Mouse (Mus musculus): ENCODE measurements around the gene Acap2.

The Acap2 gene

GRCm38 (mm10) chr16:31200790-31201567, at the start of gene Acap2:
TSS of gene Acap2 (minus strand) at chr16:31201245.
- in situ Hi-C loops (cut with MseI, MboI) = no loop called here

DNA sequence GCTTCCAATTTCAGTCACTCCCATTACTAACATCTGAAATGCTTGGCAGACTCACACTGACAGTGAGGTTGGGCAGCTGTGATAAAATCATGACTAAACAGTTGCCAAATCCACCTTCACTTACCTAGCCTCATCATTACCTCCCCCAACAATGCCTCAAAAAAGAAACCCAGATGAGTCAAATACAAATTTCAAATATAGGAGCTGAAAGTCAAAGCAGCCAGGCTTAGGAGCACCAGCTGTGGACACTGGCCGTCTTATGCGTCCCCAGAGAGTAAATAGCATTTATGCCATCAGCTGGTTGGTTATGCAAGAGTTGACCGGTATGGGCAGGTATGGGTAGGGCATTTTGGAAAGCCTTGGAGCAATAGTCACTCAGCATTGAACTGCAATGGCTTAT, 48.4 kb upstream of the Acap2 start:
- in situ Hi-C loops (cut with MseI, MboI) = no loop called here

DNA sequence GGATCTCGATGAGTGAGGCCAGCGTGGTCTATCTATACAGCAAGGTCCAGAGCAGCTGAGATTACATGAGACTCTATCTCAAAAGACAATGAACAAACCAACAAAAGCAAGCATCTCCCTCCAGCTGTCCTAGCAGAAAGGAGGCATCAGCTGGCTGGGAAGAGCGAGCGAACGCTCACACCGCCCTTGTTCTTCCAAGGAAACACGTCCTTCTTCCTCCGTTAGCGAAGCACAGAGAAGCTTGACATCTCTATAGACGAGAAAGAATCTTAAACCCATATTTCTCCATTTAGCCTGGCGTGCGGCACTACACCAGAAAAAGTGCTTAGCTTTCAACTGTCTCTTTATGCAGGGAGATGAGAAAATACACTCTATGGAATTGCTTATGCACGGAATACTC, 47.7 kb upstream of the Acap2 start:
- in situ Hi-C loops (cut with MseI, MboI) = no loop called here

DNA sequence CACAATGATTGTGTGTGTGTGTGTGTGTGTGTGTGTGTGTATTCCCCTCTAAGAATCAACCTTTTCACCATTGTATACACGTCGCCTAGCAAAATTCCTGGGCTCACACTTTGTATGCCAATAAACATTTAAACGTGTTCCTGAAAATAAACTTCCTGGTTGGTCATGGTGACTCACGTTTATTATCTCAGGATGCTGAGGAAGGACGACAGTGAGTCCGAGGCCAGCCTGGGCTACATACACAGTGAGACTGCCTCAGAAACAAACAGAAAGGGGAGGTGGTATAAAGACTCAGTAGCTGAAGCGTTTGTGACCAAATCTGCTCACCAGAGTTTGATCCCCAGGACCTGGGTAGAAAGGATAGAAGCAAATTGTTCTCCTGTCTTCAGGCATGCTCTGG, 46.4 kb upstream of the Acap2 start:
- in situ Hi-C loops (cut with MseI, MboI) = no loop called here

DNA sequence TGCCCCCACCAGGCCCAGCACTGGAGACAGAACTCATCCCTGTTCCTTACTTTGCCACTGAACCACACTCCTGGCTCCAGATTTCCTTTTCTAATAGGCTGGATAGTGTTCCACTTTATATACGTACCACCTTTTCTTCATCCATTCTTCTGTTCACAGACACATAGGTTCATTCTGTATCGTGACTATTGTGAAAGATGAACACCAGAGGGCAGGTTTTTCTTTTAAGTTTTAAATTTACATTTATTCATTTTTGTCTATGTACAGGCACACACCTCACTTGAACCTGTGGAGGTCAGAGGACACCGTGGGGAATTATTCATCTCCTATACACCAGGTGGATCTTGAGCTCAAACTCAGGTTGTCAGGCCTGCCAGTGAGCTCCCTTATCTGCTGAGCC, 43.0 kb upstream of the Acap2 start:
- in situ Hi-C loops (cut with MseI, MboI) = no loop called here

DNA sequence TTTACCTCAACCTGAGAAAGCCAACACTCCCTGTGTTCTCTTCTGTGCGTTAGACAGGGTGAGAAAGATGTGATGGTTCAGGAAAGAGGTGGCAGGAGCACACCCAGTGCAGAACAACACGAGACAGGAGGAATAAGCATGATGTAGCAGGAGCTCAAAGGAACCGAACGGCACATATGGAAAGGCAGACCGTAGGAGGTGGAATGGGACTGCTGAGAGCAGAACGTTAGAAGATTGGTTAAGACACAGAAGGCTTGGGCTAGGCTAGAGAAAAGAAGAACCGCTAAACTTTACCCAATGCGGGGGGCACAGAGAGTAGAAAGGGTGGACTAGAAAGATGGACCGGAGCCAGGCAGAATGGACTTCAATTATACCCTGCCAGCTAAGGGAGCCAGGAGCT, 40.4 kb upstream of the Acap2 start:
- in situ Hi-C loops (cut with MseI, MboI) = no loop called here

DNA sequence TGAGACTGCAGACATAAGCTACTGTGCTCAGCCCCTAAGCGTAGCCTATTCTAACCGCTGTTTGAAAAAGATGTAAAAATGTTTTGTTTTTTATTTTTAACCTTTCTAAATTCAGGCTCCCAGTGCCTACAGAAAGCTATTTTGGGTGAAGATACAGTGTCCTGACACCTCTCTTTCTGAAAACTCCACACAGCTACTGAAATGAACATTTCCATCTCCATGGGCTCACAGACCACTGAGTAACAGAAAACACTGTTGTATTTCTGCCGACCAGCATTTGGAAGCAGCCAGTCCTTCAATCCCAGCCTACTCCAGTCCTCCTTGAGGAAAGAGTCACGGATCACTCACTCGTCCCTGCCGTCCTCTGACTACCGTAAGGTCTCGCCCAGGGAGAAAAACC, 39.5 kb upstream of the Acap2 start:
- in situ Hi-C loops (cut with MseI, MboI) = no loop called here

DNA sequence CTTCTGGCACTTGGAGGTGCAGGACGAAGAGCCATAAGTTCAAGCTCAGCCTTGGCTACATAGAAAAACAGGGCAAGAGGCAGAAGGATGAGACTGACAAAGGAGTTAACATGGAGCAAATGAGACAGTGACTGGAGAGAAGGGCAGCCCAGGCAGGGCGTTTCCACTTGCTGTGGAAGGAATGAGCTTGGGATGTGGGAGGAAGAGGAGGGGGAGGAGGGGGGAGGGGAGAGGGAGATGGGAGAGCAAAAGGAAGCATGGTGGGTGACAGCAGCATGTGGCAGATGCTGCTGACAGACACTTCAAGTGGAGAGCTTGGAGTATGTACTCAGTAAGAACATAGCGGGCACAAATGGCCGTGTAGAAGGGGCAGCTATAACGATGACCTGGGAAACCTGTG, 37.2 kb upstream of the Acap2 start:
- in situ Hi-C loops (cut with MseI, MboI) = no loop called here

DNA sequence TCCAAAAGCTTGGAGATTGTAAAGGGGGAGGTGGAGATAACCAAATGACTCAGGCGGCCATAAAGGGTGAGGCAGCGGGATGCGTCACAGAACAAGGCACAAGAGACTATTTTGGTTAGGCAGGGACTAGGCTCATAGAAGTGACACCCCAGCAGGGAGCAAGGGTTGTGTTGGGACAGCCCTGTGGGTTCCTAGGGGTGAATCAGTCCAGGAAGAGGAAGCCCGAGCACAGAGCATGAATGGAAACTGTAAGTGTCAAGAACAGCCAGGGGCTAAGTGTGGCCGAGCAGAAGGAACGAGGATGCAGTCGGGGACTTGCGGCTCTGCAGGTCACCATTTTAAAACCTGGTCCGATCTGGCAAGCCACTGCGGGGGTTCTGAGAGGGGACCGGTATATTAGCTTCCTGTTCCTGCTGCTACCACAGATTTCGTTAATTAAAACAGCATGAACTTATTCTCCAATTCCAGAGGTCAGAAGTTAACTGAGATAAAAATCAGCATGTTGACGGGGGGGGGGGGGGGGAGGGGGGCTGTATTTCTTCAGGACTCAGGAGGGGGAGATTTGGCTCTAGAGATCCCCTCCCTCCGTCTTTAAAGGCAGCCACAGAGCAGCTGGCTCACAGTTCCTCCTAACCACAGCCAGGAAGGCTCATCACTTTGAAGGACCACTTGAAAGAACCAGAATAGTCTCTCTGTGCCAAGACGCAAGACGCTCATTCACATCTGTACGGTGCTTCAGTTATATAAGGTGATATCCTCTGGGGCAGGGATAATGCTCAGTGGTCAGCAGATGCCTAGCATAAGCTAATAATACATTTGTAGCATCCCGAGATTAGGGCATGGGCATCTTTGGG, 34.6 kb upstream of the Acap2 start:
- in situ Hi-C loops (cut with MseI, MboI) = no loop called here

DNA sequence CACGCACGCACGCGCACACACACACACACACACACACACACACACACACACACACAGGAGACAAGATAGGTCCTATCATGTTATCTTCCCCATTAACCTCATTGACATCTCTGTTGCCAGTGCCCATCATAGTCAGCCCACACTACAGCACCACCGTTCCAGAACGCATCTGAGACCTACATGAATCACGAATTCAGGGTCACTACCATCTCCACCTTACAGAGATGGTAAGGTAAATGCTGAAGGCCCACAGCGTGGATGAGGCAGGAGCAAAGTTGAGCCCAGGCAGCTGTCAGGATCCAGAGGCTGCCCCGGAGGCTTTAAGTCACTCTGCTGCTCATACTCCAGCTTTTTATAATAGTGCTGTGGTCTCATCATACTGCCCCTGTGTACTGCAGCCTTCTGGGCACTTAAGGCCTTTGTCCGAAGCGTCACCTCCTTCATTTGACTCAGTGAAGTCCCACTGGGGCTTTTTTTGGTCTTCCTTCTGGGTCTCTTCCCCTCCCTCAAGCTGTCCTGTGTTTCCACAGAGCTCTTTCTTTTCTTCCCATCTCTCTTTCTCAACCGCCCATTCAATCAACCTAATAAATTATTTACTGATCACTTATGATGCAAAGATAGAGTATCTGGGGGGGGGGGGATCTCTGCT, 33.9 kb upstream of the Acap2 start:
- in situ Hi-C loops (cut with MseI, MboI) = no loop called here

DNA sequence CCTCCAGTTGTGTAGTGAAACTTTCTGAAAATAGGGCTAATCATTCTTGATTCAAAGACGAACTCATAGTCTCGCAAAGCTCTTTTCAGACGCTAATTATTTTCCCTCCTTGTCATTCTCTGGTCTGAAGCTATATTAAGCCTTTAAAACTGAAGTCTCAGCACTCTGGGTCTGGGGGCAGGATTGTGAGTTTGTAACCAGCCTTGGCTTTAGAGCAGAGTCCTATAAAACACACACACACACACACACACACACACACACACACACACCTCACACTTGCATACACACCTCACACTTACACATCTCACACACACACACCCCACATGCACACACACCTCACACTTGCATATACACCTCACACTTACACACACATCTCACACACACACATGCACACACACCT, 33.3 kb upstream of the Acap2 start:
- in situ Hi-C loops (cut with MseI, MboI) = no loop called here

- in situ Hi-C loops (cut with MseI, MboI) = no loop called here
Measured at GRCm38 (mm10) chr16:31233541-31234339, 32.7 kb upstream of the Acap2 start.

DNA sequence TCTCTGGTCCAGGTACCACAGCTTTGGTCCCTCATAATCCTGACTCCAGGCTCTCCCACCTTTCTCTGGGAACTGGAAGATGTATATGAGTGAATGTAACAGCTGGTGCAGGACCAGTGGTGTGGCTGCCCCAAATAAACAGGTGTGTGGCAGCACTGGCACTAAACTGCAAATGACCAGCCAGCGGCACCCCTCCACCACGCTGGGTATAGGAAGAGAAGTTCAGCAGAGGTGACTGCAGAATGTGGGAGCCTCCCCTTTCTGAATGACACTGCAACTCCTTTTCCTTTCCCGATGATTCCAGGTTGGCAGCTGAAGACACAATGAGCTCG, 32.1 kb upstream of the Acap2 start:
- in situ Hi-C loops (cut with MseI, MboI) = no loop called here

- in situ Hi-C loops (cut with MseI, MboI) = no loop called here
Measured at GRCm38 (mm10) chr16:31232491-31233166, 31.6 kb upstream of the Acap2 start.

DNA sequence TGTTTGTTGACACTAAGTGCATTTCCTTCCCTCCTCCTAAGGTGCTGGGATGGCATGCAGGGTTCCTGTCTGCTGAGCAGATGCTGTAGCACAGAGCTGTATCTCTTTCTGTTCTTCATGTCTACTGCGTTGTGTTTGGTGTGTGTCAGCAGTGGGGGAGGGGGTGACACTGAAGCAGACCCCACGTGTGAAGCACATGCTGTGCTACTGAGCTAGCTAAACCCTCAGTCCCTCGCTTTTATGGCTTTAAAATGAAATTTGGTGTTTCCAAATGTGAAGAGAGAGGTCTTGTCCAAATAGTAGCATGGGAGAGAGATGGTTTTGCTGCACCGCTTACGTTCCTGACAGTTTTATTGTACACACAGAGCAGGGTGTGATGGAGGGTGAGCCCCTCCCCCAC, 30.5 kb upstream of the Acap2 start:
- in situ Hi-C loops (cut with MseI, MboI) = no loop called here

- in situ Hi-C loops (cut with MseI, MboI) = no loop called here
Measured at GRCm38 (mm10) chr16:31227746-31228145, 26.7 kb upstream of the Acap2 start.

DNA sequence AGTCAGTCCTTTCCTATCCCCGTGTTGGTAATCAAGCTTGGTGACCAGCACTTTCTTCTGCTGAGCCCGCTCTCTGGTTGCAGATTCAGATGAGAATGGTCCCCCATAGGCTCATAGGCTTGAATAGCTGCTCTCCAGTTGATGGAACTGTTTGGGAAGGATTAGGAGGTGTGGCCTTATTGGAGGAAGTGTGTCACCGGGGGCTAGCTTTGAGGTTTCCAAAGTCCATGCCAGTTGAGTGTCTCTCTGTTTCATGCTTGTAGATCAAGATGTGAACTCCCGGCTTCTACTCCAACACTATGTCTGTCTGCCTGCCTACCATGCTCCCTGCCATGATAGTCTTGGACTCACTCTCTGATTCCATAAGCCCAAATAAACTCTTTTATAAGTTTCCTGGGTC, 14.2 kb upstream of the Acap2 start:
- in situ Hi-C loops (cut with MseI, MboI) = no loop called here

DNA sequence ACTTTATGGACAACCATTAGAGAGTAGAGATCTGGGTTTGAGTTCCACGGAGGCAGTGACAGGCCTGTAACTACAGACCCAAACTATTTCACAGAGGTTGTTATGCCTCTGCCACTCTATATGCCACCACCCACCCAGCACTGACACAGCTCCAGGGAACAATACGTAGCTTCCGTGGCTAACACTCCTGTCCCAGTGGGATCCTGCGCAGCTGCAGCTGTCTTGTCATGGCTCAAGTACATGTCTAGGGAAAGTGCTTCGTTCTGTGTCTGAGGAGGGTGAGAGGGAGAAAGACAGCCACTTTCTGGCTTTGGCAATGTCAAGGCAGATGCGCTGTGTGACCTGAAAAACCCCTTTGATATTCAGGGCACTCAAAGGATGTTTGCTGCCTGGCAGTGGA, 12.4 kb upstream of the Acap2 start:
- in situ Hi-C loops (cut with MseI, MboI) = no loop called here

DNA sequence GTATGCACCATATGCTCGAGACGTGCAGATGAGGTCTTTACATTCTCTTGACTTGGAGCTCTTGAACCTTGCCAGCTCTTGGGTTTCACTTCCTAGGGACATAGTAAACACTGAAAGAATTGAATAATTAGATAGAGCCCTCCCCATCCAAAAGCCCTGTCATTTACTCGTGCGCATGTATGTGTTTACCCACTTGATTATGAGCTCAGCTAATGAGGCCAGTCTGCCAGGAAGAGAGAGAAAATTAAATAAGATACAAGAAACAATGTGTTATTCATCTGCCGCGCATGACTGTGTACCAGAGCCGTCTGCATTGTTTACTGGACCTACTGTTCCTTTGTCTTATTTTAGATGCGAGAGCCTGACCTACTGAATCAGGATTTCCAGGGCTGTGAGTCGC, 10.5 kb upstream of the Acap2 start:
- in situ Hi-C loops (cut with MseI, MboI) = no loop called here

GRCm38 (mm10) chr16:31210453-31210852, 9.4 kb upstream of the Acap2 start:
- in situ Hi-C loops (cut with MseI, MboI) = no loop called here

DNA sequence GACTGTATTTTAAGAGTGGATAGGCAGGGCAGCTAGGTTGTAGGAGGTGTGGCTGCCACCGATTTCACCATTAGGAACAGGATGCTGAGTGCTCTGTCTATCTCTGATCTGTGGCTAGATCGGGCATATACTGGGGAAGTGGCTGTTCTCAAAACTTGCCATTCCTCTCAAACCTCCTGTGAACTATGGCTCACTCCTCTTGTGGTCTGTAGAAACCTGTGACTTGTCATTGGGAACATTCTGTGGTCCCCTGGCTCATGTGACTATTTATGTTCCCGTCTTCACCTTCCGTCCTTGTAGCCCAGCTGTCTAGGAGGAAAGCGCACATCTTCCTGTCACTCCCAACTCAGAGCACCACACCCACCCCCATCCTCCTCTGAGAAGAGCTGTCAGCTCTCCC, 8.9 kb upstream of the Acap2 start:
- in situ Hi-C loops (cut with MseI, MboI) = no loop called here
